In genomic region chr3:149104080-149104479, GRCm38 (mm10) we compare ENCODE assay signal across 32 mouse cellular contexts.
DNase-seq lines count a peak whose midpoint lies in the region; ATAC-seq lines count a peak whose summit lies in the region.
"Had no signal": no experiment of that assay in that cellular context is flagged by ENCODE, and none has a peak within 500 bp of the region (broad histone marks: within the 10 kb centered on the region; RNA-seq: fewer than 3 reads in every experiment).

No protein-coding gene starts in this region.

- 0 out of 2 replicates have a peak overlapping the region, but pooled peaks have one; percentile 14 for H3K27ac ChIP-seq in liver, embryonic 15.5 days (replicated peaks)
- no peak overlapping the region for H3K27ac ChIP-seq in liver, embryonic 11.5 days (ENCODE audit: low read depth, low read length)
- H3K27ac ChIP-seq in heart, embryonic 11.5 days (ENCODE audit: low read depth, low read length) = no peak overlapping the region
- H3K27ac ChIP-seq: embryonic facial prominence, embryonic 10.5 days; embryonic facial prominence, embryonic 15.5 days; forebrain, embryonic 13.5 days; heart, embryonic 13.5 days; hindbrain, embryonic 15.5 days; layer of hippocampus, adult 2 months; left cerebral cortex, adult 2 months; limb, embryonic 13.5 days; neural tube, embryonic 12.5 days; stomach, postnatal 0 days had no signal

- no peaks in the 10 kb centered on the region for H3K36me3 ChIP-seq in liver, embryonic 15.5 days (replicated peaks)
- no peaks in the 10 kb centered on the region for H3K36me3 ChIP-seq in liver, embryonic 11.5 days (ENCODE audit: control insufficient read depth, insufficient read depth, low read length)
- H3K36me3 ChIP-seq in heart, embryonic 11.5 days (ENCODE audit: control insufficient read depth, insufficient read depth, low read length) = no peaks in the 10 kb centered on the region
- H3K36me3 ChIP-seq: embryonic facial prominence, embryonic 10.5 days; embryonic facial prominence, embryonic 15.5 days; heart, embryonic 13.5 days; hindbrain, embryonic 15.5 days; limb, embryonic 13.5 days; neural tube, embryonic 12.5 days had no signal

- no peak overlapping the region for H3K9ac ChIP-seq in liver, embryonic 15.5 days
- H3K9ac ChIP-seq in liver, embryonic 11.5 days (ENCODE audit: low read depth, low read length) = no peak overlapping the region
- no peak overlapping the region for H3K9ac ChIP-seq in heart, embryonic 11.5 days (ENCODE audit: low read depth, low read length)
- H3K9ac ChIP-seq: embryonic facial prominence, embryonic 15.5 days; forebrain, embryonic 13.5 days; heart, embryonic 13.5 days; hindbrain, embryonic 15.5 days; limb, embryonic 13.5 days; neural tube, embryonic 12.5 days had no signal

- H3K27me3 ChIP-seq in liver, embryonic 15.5 days = no peaks in the 10 kb centered on the region
- no peaks in the 10 kb centered on the region for H3K27me3 ChIP-seq in liver, embryonic 11.5 days (replicated peaks; ENCODE audit: control insufficient read depth, insufficient read depth, low read length)
- peaks cover 2% of the 10 kb centered on the region; the same call in 1 of the 2 replicates for H3K27me3 ChIP-seq in heart, embryonic 11.5 days (ENCODE audit: control insufficient read depth, insufficient read depth, low read length)
- H3K27me3 ChIP-seq: embryonic facial prominence, embryonic 15.5 days; forebrain, embryonic 13.5 days; hindbrain, embryonic 15.5 days; limb, embryonic 13.5 days; neural tube, embryonic 12.5 days had no signal

- DNase-seq in liver, embryonic 11.5 days (ENCODE audit: low spot score) = no peak
- peak; percentile 51 for DNase-seq in adrenal gland, postnatal 10 days
- no peak for DNase-seq in urinary bladder, postnatal 4 days (ENCODE audit: low spot score in 2 of 2)
- DNase-seq: B cell, adult 2 months; cerebellum, adult 11-12 months; cerebellum, postnatal 10 days; gastrocnemius, postnatal 10 days; heart, adult 18-20 months; heart, postnatal 10 days; kidney, adult 2 months; kidney, postnatal 36 days; lung, adult 18-20 months; right cerebral cortex, postnatal 4 days; thymus, adult 18-20 months; thymus, postnatal 25 days had no signal

- H3K4me2 ChIP-seq in liver, embryonic 15.5 days = no peak overlapping the region
- H3K4me2 ChIP-seq in liver, embryonic 11.5 days = no peak overlapping the region
- no peak overlapping the region for H3K4me2 ChIP-seq in heart, embryonic 11.5 days
- H3K4me2 ChIP-seq: embryonic facial prominence, embryonic 15.5 days; forebrain, embryonic 13.5 days; heart, embryonic 13.5 days; hindbrain, embryonic 15.5 days; limb, embryonic 13.5 days; midbrain, embryonic 11.5 days; neural tube, embryonic 12.5 days had no signal

- no peak for ATAC-seq in liver, embryonic 15.5 days (ENCODE audit: insufficient read depth)
- no peak for ATAC-seq in liver, embryonic 11.5 days (replicated peaks; ENCODE audit: low FRiP score)
- ATAC-seq in common myeloid progenitor, adult 5-6 weeks (replicated peaks; ENCODE audit: low read depth, poor library complexity, severe bottlenecking) = 0 out of 2 replicates have a peak, but pooled peaks have one; percentile 29
- peak; percentile 71 for ATAC-seq in megakaryocyte, adult 5-6 weeks (ENCODE audit: poor library complexity, severe bottlenecking)
- ATAC-seq in heart, embryonic 11.5 days (replicated peaks; ENCODE audit: insufficient number of reproducible peaks, low FRiP score, low TSS enrichment) = no peak
- ATAC-seq: lung, postnatal 0 days; midbrain, embryonic 16.5 days had no signal

- H3K4me1 ChIP-seq in liver, embryonic 15.5 days (replicated peaks) = no peaks in the 10 kb centered on the region
- no peaks in the 10 kb centered on the region; the same call in 1 of the 2 replicates for H3K4me1 ChIP-seq in liver, embryonic 11.5 days (replicated peaks; ENCODE audit: control insufficient read depth, insufficient read depth, low read length)
- H3K4me1 ChIP-seq in heart, embryonic 11.5 days (ENCODE audit: control insufficient read depth, insufficient read depth, low read length) = peaks cover 12% of the 10 kb centered on the region
- H3K4me1 ChIP-seq: limb, embryonic 13.5 days; neural tube, embryonic 12.5 days had no signal

- H3K9me3 ChIP-seq in liver, embryonic 15.5 days (replicated peaks) = no peaks in the 10 kb centered on the region
- no peaks in the 10 kb centered on the region for H3K9me3 ChIP-seq in liver, embryonic 11.5 days (ENCODE audit: control insufficient read depth, low read length)
- H3K9me3 ChIP-seq in heart, embryonic 11.5 days (replicated peaks; ENCODE audit: control insufficient read depth, low read length) = no peaks in the 10 kb centered on the region
- H3K9me3 ChIP-seq: embryonic facial prominence, embryonic 10.5 days; embryonic facial prominence, embryonic 15.5 days; forebrain, embryonic 13.5 days; heart, embryonic 13.5 days; hindbrain, embryonic 15.5 days; limb, embryonic 13.5 days; neural tube, embryonic 12.5 days had no signal

- WGBS in liver, embryonic 15.5 days (ENCODE audit: insufficient replicate concordance) = 60% methylated on average over 6 of the region's 6 CpGs
- WGBS in liver, embryonic 11.5 days = 81% methylated on average over 6 of the region's 6 CpGs
- 87% methylated on average over 6 of the region's 6 CpGs for WGBS in heart, embryonic 11.5 days (ENCODE audit: insufficient replicate concordance)

- H3K4me3 ChIP-seq in liver, embryonic 15.5 days (replicated peaks) = no peak overlapping the region
- no peak overlapping the region for H3K4me3 ChIP-seq in liver, embryonic 11.5 days (ENCODE audit: low read depth, low read length)
- H3K4me3 ChIP-seq in heart, embryonic 11.5 days (ENCODE audit: low read depth, low read length) = no peak overlapping the region
- H3K4me3 ChIP-seq: embryonic facial prominence, embryonic 10.5 days; embryonic facial prominence, embryonic 15.5 days; forebrain, embryonic 13.5 days; heart, embryonic 13.5 days; hindbrain, embryonic 15.5 days; layer of hippocampus, adult 2 months; left cerebral cortex, adult 2 months; limb, embryonic 13.5 days; neural tube, embryonic 12.5 days had no signal

Comparison
In these comparisons a context has a peak if more than half of its experiments do, and no peak if none do; other contexts are left out.
1. ATAC-seq: peak in common myeloid progenitor, adult 5-6 weeks (single experiment) and megakaryocyte, adult 5-6 weeks (single experiment); none in liver, embryonic 15.5 days (single experiment), liver, embryonic 11.5 days (single experiment) and heart, embryonic 11.5 days (single experiment).